Mouse (Mus musculus): ENCODE measurements around the gene Dcdc2a. TPM values are rescaled to one million over a fixed set of nuclear protein-coding genes. Genes with fewer than 3 reads are reported as not detected.

The Dcdc2a gene
- polyA plus RNA-seq (2015; fragmentation: Nextera tagmentation; extraction: Ambion mirVana): 0.95 and 1.3 TPM in 2 replicates

GRCm38 (mm10) chr13:25055873-25056667 is at the start of gene Dcdc2a:
Dcdc2a (plus strand) TSS chr13:25056004.
- Histone ChIP-seq H3K9ac (ENCODE audit: low read length) (peak within 1 kb of the TSS; percentile 50), H3K9me3 (replicated peaks; ENCODE audit: control insufficient read depth, low read length) (no peaks in the 10 kb centered on the region), H3K27ac (ENCODE audit: low read length) (no peak within 1 kb of the TSS), H3K4me3 (replicated peaks; ENCODE audit: low read length) (peak within 1 kb of the TSS; percentile 46), H3K27me3 (ENCODE audit: control insufficient read depth, insufficient read depth, low read length) (peaks cover 14% of the 10 kb centered on the region), H3K4me1 (ENCODE audit: control insufficient read depth, insufficient read depth, low read length) (no peaks in the 10 kb centered on the region), H3K4me2 (ENCODE audit: low read depth, low read length) (peak within 1 kb of the TSS; percentile 85), H3K36me3 (ENCODE audit: control insufficient read depth, insufficient read depth, low read length) (no peaks in the 10 kb centered on the region)
- peak; percentile 66; the same call in 1 of the 2 replicates for ATAC-seq (ENCODE audit: insufficient read depth, low FRiP score)
- WGBS: 4% methylated on average over 63 of the region's 63 CpGs

GRCm38 (mm10) chr13:25007115-25007514 is 48.7 kb upstream of the Dcdc2a start:
- Histone ChIP-seq H3K36me3 (ENCODE audit: control insufficient read depth, insufficient read depth, low read length) (peaks cover 5% of the 10 kb centered on the region), H3K9ac (ENCODE audit: low read length) (no peak overlapping the region), H3K27me3 (ENCODE audit: control insufficient read depth, insufficient read depth, low read length) (no peaks in the 10 kb centered on the region), H3K9me3 (replicated peaks; ENCODE audit: control insufficient read depth, low read length) (no peaks in the 10 kb centered on the region), H3K4me1 (ENCODE audit: control insufficient read depth, insufficient read depth, low read length) (no peaks in the 10 kb centered on the region), H3K4me2 (ENCODE audit: low read depth, low read length) (no peak overlapping the region), H3K27ac (ENCODE audit: low read length) (no peak overlapping the region), H3K4me3 (replicated peaks; ENCODE audit: low read length) (no peak overlapping the region)
- ATAC-seq (ENCODE audit: insufficient read depth, low FRiP score): no peak
- WGBS: 86% methylated on average over 6 of the region's 8 CpGs

- H3K27me3 ChIP-seq (ENCODE audit: control insufficient read depth, insufficient read depth, low read length): no peaks in the 10 kb centered on the region
- H3K4me2 ChIP-seq (ENCODE audit: low read depth, low read length): peak overlapping the region; percentile 87
- H3K4me3 ChIP-seq (replicated peaks; ENCODE audit: low read length): no peak overlapping the region
- WGBS: 87% methylated on average over 9 of the region's 9 CpGs
- H3K36me3 ChIP-seq (ENCODE audit: control insufficient read depth, insufficient read depth, low read length): no peaks in the 10 kb centered on the region
- no peak overlapping the region for H3K27ac ChIP-seq (ENCODE audit: low read length)
- ATAC-seq (ENCODE audit: insufficient read depth, low FRiP score): no peak
- no peak overlapping the region for H3K9ac ChIP-seq (ENCODE audit: low read length)
- H3K9me3 ChIP-seq (replicated peaks; ENCODE audit: control insufficient read depth, low read length): no peaks in the 10 kb centered on the region
- H3K4me1 ChIP-seq (ENCODE audit: control insufficient read depth, insufficient read depth, low read length): peaks cover 16% of the 10 kb centered on the region; the same call in 1 of the 2 replicates
These were observed 37.5 kb upstream of the Dcdc2a start for GRCm38 (mm10) chr13:25018316-25018715.

GRCm38 (mm10) chr13:25019793-25020539 is 35.8 kb upstream of the Dcdc2a start, which contains the start of gene Mrs2:
Mrs2 (minus strand) TSS chr13:25020379.
- Histone ChIP-seq H3K4me1 (ENCODE audit: control insufficient read depth, insufficient read depth, low read length) (peaks cover 16% of the 10 kb centered on the region; the same call in 1 of the 2 replicates), H3K4me3 (replicated peaks; ENCODE audit: low read length) (peak within 1 kb of the TSS; percentile 71), H3K36me3 (ENCODE audit: control insufficient read depth, insufficient read depth, low read length) (no peaks in the 10 kb centered on the region), H3K27ac (ENCODE audit: low read length) (peak within 1 kb of the TSS; percentile 54), H3K9me3 (replicated peaks; ENCODE audit: control insufficient read depth, low read length) (no peaks in the 10 kb centered on the region), H3K27me3 (ENCODE audit: control insufficient read depth, insufficient read depth, low read length) (no peaks in the 10 kb centered on the region), H3K4me2 (ENCODE audit: low read depth, low read length) (peak within 1 kb of the TSS; percentile 87), H3K9ac (ENCODE audit: low read length) (peak within 1 kb of the TSS; percentile 87)
- under 1% methylated on average over 83 of the region's 84 CpGs for WGBS
- peak; percentile 95 for ATAC-seq (ENCODE audit: insufficient read depth, low FRiP score)

- H3K27me3 ChIP-seq (ENCODE audit: control insufficient read depth, insufficient read depth, low read length): no peaks in the 10 kb centered on the region
- H3K4me2 ChIP-seq (ENCODE audit: low read depth, low read length): peak overlapping the region; percentile 87
- H3K4me3 ChIP-seq (replicated peaks; ENCODE audit: low read length): peak overlapping the region; percentile 71
- no peaks in the 10 kb centered on the region for H3K36me3 ChIP-seq (ENCODE audit: control insufficient read depth, insufficient read depth, low read length)
- ATAC-seq (ENCODE audit: insufficient read depth, low FRiP score): no peak
- no peaks in the 10 kb centered on the region for H3K9me3 ChIP-seq (replicated peaks; ENCODE audit: control insufficient read depth, low read length)
- WGBS: 38% methylated on average over 4 of the region's 4 CpGs
- peak overlapping the region; percentile 35 for H3K27ac ChIP-seq (ENCODE audit: low read length)
- peak overlapping the region; percentile 87 for H3K9ac ChIP-seq (ENCODE audit: low read length)
- peaks cover 16% of the 10 kb centered on the region; the same call in 1 of the 2 replicates for H3K4me1 ChIP-seq (ENCODE audit: control insufficient read depth, insufficient read depth, low read length)
These were observed 35.3 kb upstream of the Dcdc2a start for GRCm38 (mm10) chr13:25020540-25020892.

GRCm38 (mm10) chr13:25022386-25022785 is 33.4 kb upstream of the Dcdc2a start:
- H3K4me3 ChIP-seq (replicated peaks; ENCODE audit: low read length): no peak overlapping the region
- WGBS: 71% methylated on average over 4 of the region's 4 CpGs
- H3K27ac ChIP-seq (ENCODE audit: low read length): no peak overlapping the region
- no peaks in the 10 kb centered on the region for H3K36me3 ChIP-seq (ENCODE audit: control insufficient read depth, insufficient read depth, low read length)
- no peak overlapping the region for H3K9ac ChIP-seq (ENCODE audit: low read length)
- peaks cover 16% of the 10 kb centered on the region; the same call in 1 of the 2 replicates for H3K4me1 ChIP-seq (ENCODE audit: control insufficient read depth, insufficient read depth, low read length)
- no peak for ATAC-seq (ENCODE audit: insufficient read depth, low FRiP score)
- H3K9me3 ChIP-seq (replicated peaks; ENCODE audit: control insufficient read depth, low read length): no peaks in the 10 kb centered on the region
- H3K27me3 ChIP-seq (ENCODE audit: control insufficient read depth, insufficient read depth, low read length): no peaks in the 10 kb centered on the region
- H3K4me2 ChIP-seq (ENCODE audit: low read depth, low read length): no peak overlapping the region

GRCm38 (mm10) chr13:25023129-25023528 is 32.7 kb upstream of the Dcdc2a start:
- Histone ChIP-seq H3K4me3 (replicated peaks; ENCODE audit: low read length) (no peak overlapping the region), H3K4me1 (ENCODE audit: control insufficient read depth, insufficient read depth, low read length) (peaks cover 16% of the 10 kb centered on the region; the same call in 1 of the 2 replicates), H3K27me3 (ENCODE audit: control insufficient read depth, insufficient read depth, low read length) (no peaks in the 10 kb centered on the region), H3K9ac (ENCODE audit: low read length) (no peak overlapping the region), H3K27ac (ENCODE audit: low read length) (no peak overlapping the region), H3K4me2 (ENCODE audit: low read depth, low read length) (no peak overlapping the region), H3K9me3 (replicated peaks; ENCODE audit: control insufficient read depth, low read length) (no peaks in the 10 kb centered on the region), H3K36me3 (ENCODE audit: control insufficient read depth, insufficient read depth, low read length) (no peaks in the 10 kb centered on the region)
- 79% methylated on average over 3 of the region's 3 CpGs for WGBS
- no peak for ATAC-seq (ENCODE audit: insufficient read depth, low FRiP score)

GRCm38 (mm10) chr13:25024655-25025054 is 31.1 kb upstream of the Dcdc2a start:
- no peaks in the 10 kb centered on the region for H3K36me3 ChIP-seq (ENCODE audit: control insufficient read depth, insufficient read depth, low read length)
- no peak overlapping the region for H3K4me2 ChIP-seq (ENCODE audit: low read depth, low read length)
- H3K4me3 ChIP-seq (replicated peaks; ENCODE audit: low read length): no peak overlapping the region
- WGBS: 27% methylated on average over 2 of the region's 2 CpGs
- H3K4me1 ChIP-seq (ENCODE audit: control insufficient read depth, insufficient read depth, low read length): 0 out of 2 replicates have a peak, but pooled peaks cover 4% of the 10 kb centered on the region
- H3K27me3 ChIP-seq (ENCODE audit: control insufficient read depth, insufficient read depth, low read length): no peaks in the 10 kb centered on the region
- no peak for ATAC-seq (ENCODE audit: insufficient read depth, low FRiP score)
- H3K9ac ChIP-seq (ENCODE audit: low read length): no peak overlapping the region
- no peaks in the 10 kb centered on the region for H3K9me3 ChIP-seq (replicated peaks; ENCODE audit: control insufficient read depth, low read length)
- no peak overlapping the region for H3K27ac ChIP-seq (ENCODE audit: low read length)

All from stomach, embryonic 16.5 days (tissue).